Mouse (Mus musculus) heart, postnatal 0 days (tissue): ENCODE results near the gene Myl6b.

ENCODE experiments used
- CTCF ChIP-seq: IDR thresholded peaks from 2 replicates; pipeline ENCODE4 v1.5.1; 2016; ENCODE audit warnings: antibody characterized with exemption, control low read depth, low read depth
- EP300 ChIP-seq: IDR thresholded peaks from 2 replicates; pipeline ENCODE4 v1.6.1; 2016; ENCODE audit warnings: antibody characterized with exemption, low read depth

DNA sequence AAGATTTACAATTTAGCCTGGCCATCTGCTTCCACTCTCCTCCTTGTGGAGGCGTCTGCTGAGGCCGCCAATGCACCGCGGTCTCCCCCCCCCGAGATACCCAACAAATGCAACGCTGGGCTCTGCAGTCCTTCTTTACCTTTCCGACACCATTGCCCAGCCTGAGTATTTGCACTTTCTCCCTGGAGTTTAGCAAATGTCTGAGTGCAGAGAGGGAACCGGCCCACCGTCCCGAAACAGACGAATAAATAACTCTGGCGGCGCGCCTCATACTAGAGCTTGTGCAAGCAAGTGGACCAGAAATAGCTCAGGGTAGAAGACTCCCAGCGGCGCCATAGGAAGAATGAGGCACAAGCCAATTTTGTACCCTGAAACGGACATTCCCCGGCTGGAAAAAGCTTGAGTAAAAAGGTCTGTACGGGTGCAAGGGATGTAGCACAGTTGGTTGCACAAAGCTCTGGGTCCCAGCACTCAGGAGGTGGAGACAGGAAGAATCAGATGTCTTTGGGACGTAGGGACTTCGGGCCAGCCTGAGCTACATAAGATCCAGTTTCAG lies 709 bp upstream of the Myl6b start:
- TF ChIP-seq CTCF (no peak), EP300 (no peak)
